Mouse (Mus musculus) limb, embryonic 14.5 days (tissue): ENCODE results near the gene Ggta1. TPM values are rescaled to one million over a fixed set of nuclear protein-coding genes. Genes with fewer than 3 reads are reported as not detected.

Source experiments
- ATAC-seq: fragments of 200-750 bp; cut with Nextera tagmentation; 2 replicates; pipeline ENCODE4 v1.8.0; 2017; ENCODE audit warnings: low read depth, moderate number of reproducible peaks, moderate TSS enrichment; ENCODE audit not compliant: low FRiP score
- DNase-seq: peaks from one replicate; pipeline ENCODE4 v3.0.0-alpha.2; 2015; ENCODE audit warnings: low spot score
- H3K27ac ChIP-seq: fragments of 300-500 bp; sonication (generic); replicated peaks from 2 replicates; pipeline ENCODE4 v1.5.1; 2014; ENCODE audit warnings: low read depth, mild to moderate bottlenecking, low read length, moderate library complexity, mixed read lengths
- H3K27me3 ChIP-seq: fragments of 300-500 bp; sonication (generic); 2 replicates; pipeline ENCODE4 v1.6.1; 2014; ENCODE audit warnings: low read length, mixed read lengths; ENCODE audit not compliant: control insufficient read depth, insufficient read depth
- H3K36me3 ChIP-seq: fragments of 300-500 bp; sonication (generic); 2 replicates; pipeline ENCODE4 v1.6.1; 2014; ENCODE audit warnings: mild to moderate bottlenecking, low read length, moderate library complexity, mixed read lengths; ENCODE audit not compliant: control insufficient read depth, insufficient read depth
- H3K4me1 ChIP-seq: fragments of 300-500 bp; sonication (generic); 2 replicates; pipeline ENCODE4 v1.6.1; 2014; ENCODE audit warnings: antibody characterized with exemption, low read length, mixed read lengths; ENCODE audit not compliant: control insufficient read depth, insufficient read depth
- H3K4me2 ChIP-seq: fragments of 300-500 bp; sonication (generic); replicated peaks from 2 replicates; pipeline ENCODE4 v1.6.1; 2014; ENCODE audit warnings: low read depth, mild to moderate bottlenecking, low read length, moderate library complexity; ENCODE audit not compliant: severe bottlenecking
- H3K4me3 ChIP-seq: fragments of 300-500 bp; sonication (generic); replicated peaks from 2 replicates; pipeline ENCODE4 v1.5.1; 2014; ENCODE audit warnings: low read length
- H3K9ac ChIP-seq: fragments of 300-500 bp; sonication (generic); 2 replicates; pipeline ENCODE4 v1.6.1; 2014; ENCODE audit warnings: mild to moderate bottlenecking, low read depth, low read length, moderate library complexity; ENCODE audit not compliant: severe bottlenecking
- H3K9me3 ChIP-seq: fragments of 300-500 bp; sonication (generic); 2 replicates; pipeline ENCODE4 v1.6.1; 2016; ENCODE audit warnings: low read length; ENCODE audit not compliant: control insufficient read depth
- POLR2A ChIP-seq: fragments of 200-500 bp; IDR thresholded peaks from 2 replicates; pipeline ENCODE4 v1.8.0; 2012; ENCODE audit warnings: inconsistent platforms, mild to moderate bottlenecking, moderate library complexity, borderline replicate concordance; ENCODE audit not compliant: insufficient read depth, insufficient read length; ENCODE audit errors: extremely low read depth
- WGBS: fragments of 180-500 bp; shearing (Covaris S2); extraction: QIAGEN DNeasy Blood & Tissue Kit; methylation state at CpG from one replicate; pipeline ENCODE4 v1.1.7; 2014; 5-methylcytosine and 5-hydroxymethylcytosine counted together
- polyA plus RNA-seq, 2 experiments: library from polyadenylated mRNA; depleted of rRNA in 1 of 2; stranded (reverse) in 1 of 2; unstranded in 1 of 2; fragments of >200 nt; fragmentation: Nextera tagmentation in 1 of 2; extraction: Ambion mirVana in 1 of 2; gene quantifications; 2 replicates each; pipeline versions ENCODE4 v1.2.1 to v1.2.3; 2012 to 2014

Ggta1 gene
- polyA plus RNA-seq, 2 experiments: 27.4 to 36.1 TPM

DNA sequence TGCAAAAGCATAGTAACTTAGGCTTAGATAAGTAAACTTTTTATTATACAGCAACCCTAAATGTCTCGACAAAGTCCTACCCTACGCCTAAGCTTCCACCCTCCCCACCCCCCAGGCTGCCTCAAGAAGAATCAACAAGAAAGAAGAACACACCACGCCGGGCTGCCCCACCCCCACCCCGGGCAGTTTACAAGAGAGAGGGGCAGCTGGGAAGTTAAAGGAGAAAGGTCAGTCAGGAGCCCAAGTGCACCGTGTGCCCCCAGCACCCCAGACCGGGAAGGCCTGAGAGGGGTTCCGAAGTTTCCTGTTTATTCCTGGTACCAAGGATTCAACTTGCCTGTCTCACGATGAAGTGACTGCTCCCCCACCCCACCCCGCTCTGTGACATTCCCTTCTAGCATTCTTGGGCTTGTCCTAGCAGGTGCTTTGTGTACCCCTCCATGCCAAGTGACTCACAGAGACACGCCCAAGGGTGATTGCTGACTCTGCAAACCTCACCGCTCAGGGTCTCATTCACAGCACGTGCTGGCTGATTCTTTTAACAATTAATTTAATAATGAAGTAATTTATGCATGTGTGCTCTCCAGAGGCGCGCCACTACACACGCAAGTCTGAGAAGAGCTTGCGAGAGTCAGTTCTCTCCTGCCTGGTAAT lies 27.6 kb upstream of the Ggta1 start:
- Histone ChIP-seq H3K9ac (no peak overlapping the region), H3K27ac (no peak overlapping the region), H3K27me3 (no peaks in the 10 kb centered on the region), H3K36me3 (no peaks in the 10 kb centered on the region), H3K4me3 (no peak overlapping the region), H3K4me2 (no peak overlapping the region), H3K9me3 (no peaks in the 10 kb centered on the region), H3K4me1 (0 out of 2 replicates have a peak, but pooled peaks cover 5% of the 10 kb centered on the region)
- 28% methylated on average over 17 of the region's 17 CpGs for WGBS
- no peak for ATAC-seq
- no peak for TF ChIP-seq POLR2A
- peak; percentile 48 for DNase-seq

GRCm38 (mm10) chr2:35487700-35488099 lies 24.7 kb upstream of the Ggta1 start:
- ATAC-seq: no peak

GRCm38 (mm10) chr2:35486981-35487655 lies 24.1 kb upstream of the Ggta1 start:
- no peak for ATAC-seq
- Histone ChIP-seq H3K4me1 (0 out of 2 replicates have a peak, but pooled peaks cover 5% of the 10 kb centered on the region), H3K27ac (no peak overlapping the region), H3K27me3 (no peaks in the 10 kb centered on the region), H3K9ac (no peak overlapping the region), H3K36me3 (no peaks in the 10 kb centered on the region), H3K9me3 (no peaks in the 10 kb centered on the region), H3K4me2 (no peak overlapping the region), H3K4me3 (no peak overlapping the region)
- TF ChIP-seq POLR2A: no peak
- DNase-seq: no peak
- 60% methylated on average over 5 of the region's 5 CpGs for WGBS

More at GRCm38 (mm10) chr2:35487700-35488099, 24.7 kb upstream of the Ggta1 start:
- no peaks in the 10 kb centered on the region for H3K36me3 ChIP-seq
- no peak overlapping the region for H3K9ac ChIP-seq
- H3K9me3 ChIP-seq: no peaks in the 10 kb centered on the region
- H3K4me2 ChIP-seq: no peak overlapping the region
- no peak for TF ChIP-seq POLR2A
- H3K4me1 ChIP-seq: 0 out of 2 replicates have a peak, but pooled peaks cover 5% of the 10 kb centered on the region
- WGBS: 67% methylated on average over 3 of the region's 3 CpGs
- H3K27me3 ChIP-seq: no peaks in the 10 kb centered on the region
- DNase-seq: no peak
- H3K27ac ChIP-seq: no peak overlapping the region
- H3K4me3 ChIP-seq: no peak overlapping the region

GRCm38 (mm10) chr2:35484102-35484501 lies 21.1 kb upstream of the Ggta1 start:
- no peak for TF ChIP-seq POLR2A
- no peaks in the 10 kb centered on the region for H3K36me3 ChIP-seq
- H3K4me1 ChIP-seq: no peaks in the 10 kb centered on the region
- no peaks in the 10 kb centered on the region for H3K27me3 ChIP-seq
- no peak overlapping the region for H3K4me2 ChIP-seq
- no peak overlapping the region for H3K27ac ChIP-seq
- no peak for DNase-seq
- H3K4me3 ChIP-seq: no peak overlapping the region
- no peak for ATAC-seq
- 93% methylated on average over 3 of the region's 3 CpGs for WGBS
- no peak overlapping the region for H3K9ac ChIP-seq
- no peaks in the 10 kb centered on the region for H3K9me3 ChIP-seq

- no peak for TF ChIP-seq POLR2A
- ATAC-seq (no peak), DNase-seq (no peak)
- Histone ChIP-seq H3K9me3 (no peaks in the 10 kb centered on the region), H3K27ac (no peak overlapping the region), H3K4me1 (no peaks in the 10 kb centered on the region), H3K27me3 (no peaks in the 10 kb centered on the region), H3K4me2 (no peak overlapping the region), H3K4me3 (no peak overlapping the region), H3K9ac (no peak overlapping the region), H3K36me3 (no peaks in the 10 kb centered on the region)
- 87% methylated on average over 9 of the region's 9 CpGs for WGBS
These were observed 20.4 kb upstream of the Ggta1 start for GRCm38 (mm10) chr2:35483402-35483801.
